Mouse (Mus musculus) intestine, embryonic 16.5 days (tissue): ENCODE data around the gene Erg. TPM values are rescaled to one million over a fixed set of nuclear protein-coding genes. Genes with fewer than 3 reads are reported as not detected.

Experiments used
- ATAC-seq: fragments of 200-750 bp; cut with Nextera tagmentation; 2 replicates; pipeline ENCODE4 v1.8.0; 2017; ENCODE audit warnings: moderate TSS enrichment, moderate library complexity
- H3K27ac ChIP-seq: fragments of 300-500 bp; sonication (generic); 2 replicates; pipeline ENCODE4 v1.5.1; 2014; ENCODE audit warnings: mild to moderate bottlenecking, low read length
- H3K27me3 ChIP-seq: fragments of 300-500 bp; sonication (generic); replicated peaks from 2 replicates; pipeline ENCODE4 v1.6.1; 2014; ENCODE audit warnings: low read length, control low read depth, mixed read lengths; ENCODE audit not compliant: control insufficient read depth, insufficient read depth
- H3K36me3 ChIP-seq: fragments of 300-500 bp; sonication (generic); 2 replicates; pipeline ENCODE4 v1.6.1; 2014; ENCODE audit warnings: low read length, control low read depth; ENCODE audit not compliant: control insufficient read depth, insufficient read depth
- H3K4me1 ChIP-seq: fragments of 300-500 bp; sonication (generic); 2 replicates; pipeline ENCODE4 v1.6.1; 2014; ENCODE audit warnings: low read length, control low read depth, mixed read lengths; ENCODE audit not compliant: control insufficient read depth, insufficient read depth
- H3K4me2 ChIP-seq: fragments of 300-500 bp; sonication (generic); 2 replicates; pipeline ENCODE4 v1.6.1; 2014; ENCODE audit warnings: low read depth, low read length, control low read depth
- H3K4me3 ChIP-seq: fragments of 300-500 bp; sonication (generic); 2 replicates; pipeline ENCODE4 v1.5.1; 2014; ENCODE audit warnings: mild to moderate bottlenecking, low read length
- H3K9ac ChIP-seq: fragments of 300-500 bp; sonication (generic); 2 replicates; pipeline ENCODE4 v1.6.1; 2014; ENCODE audit warnings: low read depth, low read length
- H3K9me3 ChIP-seq: fragments of 300-500 bp; sonication (generic); 2 replicates; pipeline ENCODE4 v1.6.1; 2016; ENCODE audit warnings: low read length, control low read depth; ENCODE audit not compliant: control insufficient read depth
- WGBS: fragments of 180-500 bp; shearing (Covaris S2); extraction: QIAGEN DNeasy Blood & Tissue Kit; methylation state at CpG from one replicate; pipeline ENCODE4 v1.1.7; 2014; 5-methylcytosine and 5-hydroxymethylcytosine counted together
- polyA plus RNA-seq: library from polyadenylated mRNA; unstranded; fragments of >200 nt; fragmentation: Nextera tagmentation; extraction: Ambion mirVana; gene quantifications from 2 replicates; pipeline ENCODE4 v1.2.1, GENCODE M21; 2015

Gene Erg
- polyA plus RNA-seq, 1 experiment from 2014 or later, result 3.7 TPM

- Histone ChIP-seq H3K9me3 (no peaks in the 10 kb centered on the region), H3K4me3 (no peak overlapping the region), H3K27ac (no peak overlapping the region), H3K4me2 (no peak overlapping the region), H3K27me3 (no peaks in the 10 kb centered on the region), H3K9ac (no peak overlapping the region), H3K4me1 (peaks cover 7% of the 10 kb centered on the region; the same call in 1 of the 2 replicates), H3K36me3 (no peaks in the 10 kb centered on the region)
- ATAC-seq, result no peak
- 69% methylated on average over 5 of the region's 5 CpGs for WGBS
Observed at GRCm38 (mm10) chr16:95403453-95403852, 182.9 kb downstream of the Erg start.

GRCm38 (mm10) chr16:95401869-95402268 is 184.5 kb downstream of the Erg start:
- WGBS, result 80% methylated on average over 9 of the region's 9 CpGs
- Histone ChIP-seq H3K4me1 (0 out of 2 replicates have a peak, but pooled peaks cover 2% of the 10 kb centered on the region), H3K36me3 (no peaks in the 10 kb centered on the region), H3K9ac (no peak overlapping the region), H3K4me3 (no peak overlapping the region), H3K27ac (no peak overlapping the region), H3K27me3 (no peaks in the 10 kb centered on the region), H3K4me2 (no peak overlapping the region), H3K9me3 (no peaks in the 10 kb centered on the region)
- no peak for ATAC-seq

GRCm38 (mm10) chr16:95398761-95399343 is 187.5 kb downstream of the Erg start:
- Histone ChIP-seq H3K4me3 (no peak overlapping the region), H3K9ac (no peak overlapping the region), H3K9me3 (no peaks in the 10 kb centered on the region), H3K36me3 (no peaks in the 10 kb centered on the region), H3K4me2 (no peak overlapping the region), H3K27ac (no peak overlapping the region), H3K27me3 (no peaks in the 10 kb centered on the region), H3K4me1 (0 out of 2 replicates have a peak, but pooled peaks cover 2% of the 10 kb centered on the region)
- ATAC-seq, result no peak
- 62% methylated on average over 11 of the region's 11 CpGs for WGBS

GRCm38 (mm10) chr16:95390787-95391186 is 195.6 kb downstream of the Erg start:
- WGBS, result 56% methylated on average over 1 of the region's 1 CpGs
- no peak overlapping the region for H3K4me2 ChIP-seq
- no peaks in the 10 kb centered on the region for H3K9me3 ChIP-seq
- H3K27ac ChIP-seq, result no peak overlapping the region
- H3K27me3 ChIP-seq, result no peaks in the 10 kb centered on the region
- no peak for ATAC-seq
- no peaks in the 10 kb centered on the region for H3K36me3 ChIP-seq
- H3K4me1 ChIP-seq, result no peaks in the 10 kb centered on the region
- H3K4me3 ChIP-seq, result no peak overlapping the region
- no peak overlapping the region for H3K9ac ChIP-seq

- no peak overlapping the region for H3K4me2 ChIP-seq
- no peak overlapping the region for H3K9ac ChIP-seq
- H3K4me3 ChIP-seq, result no peak overlapping the region
- no peaks in the 10 kb centered on the region for H3K4me1 ChIP-seq
- ATAC-seq, result no peak
- H3K9me3 ChIP-seq, result no peaks in the 10 kb centered on the region; the same call in 1 of the 2 replicates
- no peaks in the 10 kb centered on the region for H3K36me3 ChIP-seq
- no peak overlapping the region for H3K27ac ChIP-seq
- WGBS, result 66% methylated on average over 4 of the region's 4 CpGs
- no peaks in the 10 kb centered on the region for H3K27me3 ChIP-seq
Observed at GRCm38 (mm10) chr16:95388811-95389529, 197.4 kb downstream of the Erg start.

- Histone ChIP-seq H3K36me3 (no peaks in the 10 kb centered on the region), H3K4me3 (no peak overlapping the region), H3K9ac (no peak overlapping the region), H3K27me3 (no peaks in the 10 kb centered on the region), H3K4me2 (no peak overlapping the region), H3K4me1 (no peaks in the 10 kb centered on the region), H3K27ac (no peak overlapping the region), H3K9me3 (no peaks in the 10 kb centered on the region; the same call in 1 of the 2 replicates)
- 87% methylated on average over 5 of the region's 5 CpGs for WGBS
- ATAC-seq, result no peak
Observed at GRCm38 (mm10) chr16:95388292-95388691, 198.1 kb downstream of the Erg start.

GRCm38 (mm10) chr16:95387008-95387407 is 199.4 kb downstream of the Erg start:
- no peak overlapping the region for H3K4me3 ChIP-seq
- no peaks in the 10 kb centered on the region for H3K27me3 ChIP-seq
- no peak overlapping the region for H3K27ac ChIP-seq
- no peaks in the 10 kb centered on the region for H3K4me1 ChIP-seq
- no peak overlapping the region for H3K4me2 ChIP-seq
- H3K9me3 ChIP-seq, result no peaks in the 10 kb centered on the region; the same call in 1 of the 2 replicates
- no peaks in the 10 kb centered on the region for H3K36me3 ChIP-seq
- H3K9ac ChIP-seq, result no peak overlapping the region
- 93% methylated on average over 2 of the region's 2 CpGs for WGBS
- ATAC-seq, result no peak

GRCm38 (mm10) chr16:95385299-95385973 is 201.0 kb downstream of the Erg start:
- no peaks in the 10 kb centered on the region for H3K4me1 ChIP-seq
- H3K9me3 ChIP-seq, result no peaks in the 10 kb centered on the region; the same call in 1 of the 2 replicates
- 84% methylated on average over 7 of the region's 7 CpGs for WGBS
- no peak overlapping the region for H3K27ac ChIP-seq
- no peaks in the 10 kb centered on the region for H3K36me3 ChIP-seq
- H3K4me3 ChIP-seq, result no peak overlapping the region
- no peak for ATAC-seq
- H3K4me2 ChIP-seq, result no peak overlapping the region
- H3K27me3 ChIP-seq, result no peaks in the 10 kb centered on the region
- H3K9ac ChIP-seq, result no peak overlapping the region

- H3K9me3 ChIP-seq, result no peaks in the 10 kb centered on the region; the same call in 1 of the 2 replicates
- no peak for ATAC-seq
- H3K36me3 ChIP-seq, result no peaks in the 10 kb centered on the region
- H3K4me2 ChIP-seq, result no peak overlapping the region
- H3K4me1 ChIP-seq, result no peaks in the 10 kb centered on the region
- H3K4me3 ChIP-seq, result no peak overlapping the region
- WGBS, result 93% methylated on average over 9 of the region's 9 CpGs
- no peak overlapping the region for H3K9ac ChIP-seq
- H3K27ac ChIP-seq, result no peak overlapping the region
- no peaks in the 10 kb centered on the region for H3K27me3 ChIP-seq
Observed at GRCm38 (mm10) chr16:95384590-95385148, 201.7 kb downstream of the Erg start.
